Mouse (Mus musculus): ENCODE results near the gene Nudt4.
A peak's percentile ranks its signal among the peaks of the same experiment; 100 is the strongest.
"Not testable (repeated sequence)": the region's sequence is repeated elsewhere in the genome, so short reads cannot be mapped to it uniquely, and the experiment has no call there.

Nudt4 gene

DNA sequence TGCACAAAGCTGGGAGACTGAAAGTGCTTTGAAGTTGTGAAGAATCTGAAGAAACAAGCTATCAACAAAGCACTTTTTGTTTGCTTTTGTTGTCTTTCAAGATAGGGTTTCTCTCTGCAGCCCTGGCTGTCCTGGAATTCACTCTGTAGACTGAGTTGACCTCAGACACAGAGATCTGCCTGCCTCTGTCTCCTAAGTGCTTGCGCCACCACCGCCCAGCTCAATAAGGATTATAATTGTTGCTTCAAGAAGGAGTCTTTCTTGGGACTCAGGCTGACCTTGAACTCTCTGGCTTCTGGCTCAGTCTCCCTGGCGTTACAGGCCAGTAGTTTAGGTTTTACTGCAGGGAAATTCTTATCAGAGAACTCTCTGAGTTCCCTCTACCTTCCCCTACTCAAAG is 2.8 kb upstream of the Nudt4 start:
- no peak for DNase-seq

DNA sequence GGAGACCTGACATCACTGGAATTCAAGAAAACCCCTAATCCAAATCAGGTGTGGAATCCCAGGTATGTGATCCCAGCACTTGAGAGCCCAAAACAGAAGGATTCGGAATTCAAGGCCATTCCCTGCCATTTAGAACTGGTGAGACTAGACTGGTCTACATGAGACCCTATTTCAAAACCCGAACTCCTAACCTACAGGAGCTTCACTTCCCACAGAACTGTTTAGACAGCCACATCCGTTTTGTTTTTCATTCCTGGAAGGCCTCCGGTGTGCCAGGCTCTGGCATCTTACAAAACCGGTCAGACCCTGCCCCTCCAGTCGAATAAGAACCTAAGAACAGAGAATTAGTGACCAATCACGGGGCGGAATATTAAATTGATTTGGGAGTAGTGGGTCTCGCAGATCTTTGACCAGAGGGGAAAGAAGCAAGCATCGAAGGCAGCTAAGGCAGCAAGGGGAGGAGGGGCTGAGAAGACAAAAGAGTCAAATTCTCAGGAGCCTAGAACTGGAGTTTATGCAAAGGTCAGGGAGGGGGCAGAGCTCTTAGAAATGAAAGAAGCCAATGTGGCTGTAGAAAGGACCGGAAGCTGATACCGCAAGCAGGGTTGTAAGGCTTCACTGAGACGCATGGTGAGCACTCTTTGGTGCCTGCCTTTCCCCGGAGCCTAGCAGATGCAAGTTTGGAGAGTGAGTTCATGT is 1.4 kb upstream of the Nudt4 start:
- no peak for DNase-seq

DNA sequence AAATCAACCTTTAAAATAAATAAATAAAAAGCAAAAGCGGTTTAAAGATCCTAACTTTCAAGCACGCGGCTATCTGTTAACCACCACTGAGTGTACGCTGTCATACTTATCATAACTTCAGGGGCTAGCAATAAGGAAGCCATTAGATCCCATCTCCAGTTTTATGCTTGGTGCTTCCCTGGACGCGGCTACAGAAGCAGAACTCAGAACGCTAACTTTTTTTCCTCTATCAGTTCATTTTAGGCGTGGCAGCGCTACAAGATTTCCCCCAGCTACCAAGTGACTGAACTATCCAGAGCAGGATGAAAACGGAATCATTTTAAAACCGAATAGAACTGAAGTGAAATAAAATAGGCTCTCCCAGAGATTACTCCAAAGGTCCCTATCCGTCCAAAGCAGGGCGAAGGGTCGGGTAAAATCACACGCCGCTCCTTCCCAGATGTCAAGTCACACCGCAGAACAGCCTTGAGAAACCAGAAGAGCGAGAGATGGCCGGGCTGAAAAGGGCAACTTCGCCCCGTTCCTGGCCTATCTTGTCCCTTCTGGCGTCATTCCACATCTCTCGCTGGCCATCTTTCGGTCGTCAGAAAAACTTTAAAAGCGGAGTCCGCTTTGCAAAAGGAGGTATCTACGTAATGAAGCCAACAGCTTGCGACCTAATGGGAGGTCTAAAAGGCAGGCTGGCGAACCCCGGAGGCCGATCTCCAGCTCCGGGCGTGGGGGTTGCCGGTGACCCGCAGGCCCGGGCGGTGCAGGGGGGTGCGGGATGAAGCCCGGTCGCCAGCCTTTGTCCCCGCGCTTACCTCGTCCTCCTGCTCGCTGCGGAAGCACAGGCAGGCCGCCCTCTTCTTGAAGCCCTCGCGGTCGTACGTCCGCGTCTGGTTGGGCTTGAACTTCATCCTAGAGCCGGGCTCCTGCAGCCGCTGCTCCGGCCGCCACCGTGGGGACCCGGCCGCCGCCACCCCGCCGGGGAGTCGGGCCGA is 796 bp downstream of the Nudt4 start:
- DNase-seq = peak; percentile 54

DNA sequence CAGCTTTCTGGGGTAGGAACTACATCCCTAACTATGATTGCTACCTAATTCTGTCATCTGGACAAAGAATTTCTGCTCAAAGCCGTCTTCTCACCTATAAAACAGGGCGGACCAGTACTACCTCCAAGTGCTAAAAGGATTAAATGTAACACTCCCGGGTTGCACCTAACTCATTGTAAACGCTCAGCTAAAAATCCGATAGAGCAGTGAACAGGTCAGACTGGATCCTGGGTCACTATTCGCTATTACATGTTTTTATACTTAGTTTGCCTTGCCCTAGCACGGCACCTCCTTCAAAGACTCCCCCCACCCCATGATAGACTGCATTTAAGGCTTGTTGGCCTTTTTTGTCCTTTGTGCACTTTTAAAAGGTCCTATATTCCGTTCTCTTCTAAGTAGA is 1.6 kb downstream of the Nudt4 start:
- no peak for DNase-seq

DNA sequence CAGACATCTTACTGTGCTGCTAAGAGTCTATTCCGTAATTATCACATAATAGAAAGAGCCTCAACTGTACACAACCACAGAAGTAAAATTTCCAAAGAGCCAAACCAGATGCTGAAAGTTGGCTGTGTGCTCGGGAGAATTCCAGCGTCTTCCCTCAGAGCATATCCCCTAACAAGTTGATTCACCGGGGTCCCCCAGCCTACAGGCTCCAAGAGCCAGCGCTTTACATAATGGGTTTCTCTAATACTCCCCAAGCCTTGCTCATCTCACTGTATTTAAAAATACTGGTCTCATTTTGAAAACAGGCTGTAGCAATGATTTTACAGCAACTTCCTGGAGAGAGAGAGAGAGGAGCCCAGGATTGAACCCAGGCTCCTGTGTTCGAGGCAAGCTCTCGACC is 2.3 kb downstream of the Nudt4 start:
- no peak for DNase-seq

DNA sequence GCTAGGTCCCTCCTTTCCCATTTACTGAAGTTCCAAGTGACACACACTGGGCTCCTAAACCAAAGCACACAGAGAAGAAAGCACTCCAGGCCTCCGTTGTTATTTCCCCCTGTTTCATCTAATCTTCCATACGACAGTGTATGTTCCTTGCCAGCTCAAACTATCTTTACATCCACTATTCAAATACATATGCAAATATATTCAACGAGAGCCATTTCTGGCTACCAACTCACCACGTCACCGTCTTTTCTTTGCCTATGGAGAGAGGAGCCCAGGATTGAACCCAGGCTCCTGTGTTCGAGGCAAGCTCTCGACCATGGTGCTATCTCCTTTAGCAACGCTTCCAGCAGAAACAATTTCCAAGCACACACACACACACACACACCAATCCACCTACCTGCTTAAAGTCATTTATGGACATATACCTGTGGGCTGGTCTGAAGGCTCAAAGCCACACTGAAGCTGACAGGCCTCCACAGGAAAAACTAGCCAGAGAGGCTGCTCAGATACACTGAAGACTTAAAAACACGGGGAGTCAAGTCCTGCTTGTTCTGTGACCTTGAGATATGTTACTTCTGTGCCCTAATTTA is 3.5 kb downstream of the Nudt4 start:
- no peak for DNase-seq

DNA sequence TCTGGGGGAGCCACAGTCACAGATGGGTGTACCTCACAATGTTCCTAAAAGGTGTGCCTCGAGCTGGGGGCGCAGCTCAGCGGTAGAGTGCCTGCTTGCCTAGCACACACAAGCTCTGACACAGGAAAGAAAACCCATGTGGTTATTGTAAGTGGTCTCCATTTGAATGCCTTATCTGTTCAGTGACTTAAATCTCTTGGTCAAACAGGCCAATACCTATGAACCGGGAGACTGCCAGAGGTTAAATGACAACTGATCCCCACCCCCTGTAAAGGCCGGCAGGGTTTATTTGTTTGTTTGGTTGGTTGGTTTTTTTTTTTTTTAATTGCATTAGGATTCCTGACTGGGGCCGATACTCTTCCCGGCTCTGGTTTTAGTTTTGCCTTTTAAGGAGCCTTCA is 4.5 kb downstream of the Nudt4 start:
- no peak for DNase-seq

DNA sequence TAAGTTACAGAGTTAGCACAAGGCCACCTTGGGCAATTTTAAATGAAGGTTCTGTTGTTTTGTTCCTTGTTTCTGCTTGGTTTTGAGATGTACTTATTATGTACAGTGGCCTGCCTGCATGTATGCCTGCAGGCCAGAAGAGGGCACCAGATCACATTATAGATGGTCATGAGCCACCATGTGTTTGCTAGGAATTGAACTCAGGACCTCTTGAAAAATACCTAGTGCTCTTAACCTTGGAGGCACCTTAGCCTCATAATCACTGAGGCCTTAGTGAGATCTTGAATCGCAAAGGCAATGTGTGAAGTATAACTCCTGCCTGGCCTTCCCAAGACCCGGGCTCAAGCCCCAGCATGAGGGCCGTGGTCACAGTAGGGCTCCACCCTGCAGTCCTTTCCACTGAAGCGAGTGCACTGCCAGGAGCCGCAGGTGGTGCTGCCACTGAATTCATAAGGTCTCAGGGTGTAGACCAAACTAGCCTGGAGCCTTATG is 6.6 kb downstream of the Nudt4 start:
- DNase-seq = no peak

DNA sequence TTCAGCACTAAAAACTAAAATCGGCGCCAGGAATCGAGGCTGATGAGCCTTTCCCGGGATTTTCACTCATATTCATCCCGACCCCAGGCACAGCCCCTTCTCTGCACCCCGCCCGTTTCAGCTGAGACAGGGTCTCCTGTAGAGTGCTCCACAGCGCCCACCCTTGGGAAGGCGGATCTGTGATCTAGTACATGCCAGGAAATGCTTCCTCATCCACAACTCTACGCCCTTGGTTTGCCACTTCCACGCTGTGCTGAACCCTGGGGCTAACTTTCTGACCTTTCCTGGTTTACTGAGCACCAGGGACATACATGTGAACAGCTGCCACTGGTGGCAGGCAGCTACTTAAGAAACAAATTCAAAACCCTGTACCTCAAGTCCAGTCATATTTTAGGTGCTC is 8.1 kb downstream of the Nudt4 start:
- no peak for DNase-seq

DNA sequence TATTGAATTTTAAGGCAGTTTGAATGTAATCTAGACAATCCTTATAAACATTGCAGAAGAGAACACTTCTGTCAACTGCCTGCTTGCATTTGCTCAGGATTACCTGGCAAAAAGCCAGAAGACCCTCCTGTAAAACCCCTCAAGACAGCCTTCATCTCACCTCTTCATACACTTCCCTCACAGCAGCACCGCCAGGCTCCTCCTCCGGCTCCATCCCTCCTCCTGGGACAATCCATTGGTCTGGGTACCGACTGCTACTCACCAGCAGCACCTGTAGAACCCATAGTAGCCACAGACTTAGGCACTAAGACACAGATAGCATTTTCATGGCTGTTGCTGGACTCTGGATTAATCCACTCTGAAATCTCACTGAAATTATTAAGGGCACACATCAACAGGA is 11.6 kb downstream of the Nudt4 start:
- no peak for DNase-seq

DNA sequence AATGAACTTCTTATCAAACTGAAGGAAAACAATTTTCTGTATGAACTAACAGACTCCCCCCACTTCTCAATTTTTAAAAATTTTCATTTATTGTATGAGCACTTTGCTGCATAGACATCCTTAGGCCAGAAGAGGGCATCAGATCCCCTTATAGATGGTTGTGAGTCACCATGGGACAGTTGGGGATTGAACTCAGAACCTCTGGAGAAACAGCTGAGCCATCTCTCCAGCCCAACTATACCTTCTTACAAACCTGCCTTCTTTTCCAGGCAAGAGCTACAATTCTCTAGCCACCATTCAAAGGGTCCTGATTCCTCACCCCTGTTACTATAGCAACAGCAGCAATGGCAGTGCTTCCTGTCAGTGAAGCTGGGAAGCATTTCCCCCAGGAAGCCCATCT is 12.2 kb downstream of the Nudt4 start:
- no peak for DNase-seq

DNA sequence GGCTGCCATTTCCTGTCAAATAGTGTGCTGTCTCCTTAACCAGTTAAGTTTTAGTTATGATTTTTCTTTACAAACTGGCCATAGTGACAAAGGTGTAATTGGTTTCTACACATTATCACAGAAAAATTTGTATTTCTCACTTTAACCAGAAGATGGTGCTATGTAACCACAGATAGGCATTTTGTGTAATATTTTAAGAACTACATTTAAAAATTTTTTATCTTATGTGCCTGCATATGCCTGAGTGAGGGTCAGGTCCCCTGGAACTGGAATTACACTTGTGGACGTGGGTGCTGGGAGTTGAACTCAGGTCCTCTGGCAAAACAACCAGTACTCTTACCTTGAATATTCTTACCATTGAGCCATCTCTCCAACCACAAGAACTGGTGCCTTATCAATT is 13.4 kb downstream of the Nudt4 start:
- no peak for DNase-seq

DNA sequence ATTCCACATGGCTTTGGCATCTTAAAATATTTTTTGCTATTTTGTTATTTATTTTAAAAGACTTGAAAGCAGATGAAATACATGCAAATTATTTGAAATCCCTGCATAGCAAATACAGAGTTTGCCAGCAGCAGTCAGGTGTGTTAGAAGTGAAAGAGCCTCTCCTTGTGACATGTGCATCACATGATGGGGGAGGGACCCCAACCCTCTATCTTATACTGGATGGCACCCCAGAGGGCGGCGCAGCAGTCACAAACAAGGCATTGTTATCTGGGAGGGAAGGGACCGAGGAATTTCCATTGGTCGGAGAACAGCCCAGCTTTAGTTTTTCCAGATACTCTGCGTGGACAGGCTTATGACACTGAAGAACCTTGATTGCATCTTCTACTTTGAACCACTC is 14.9 kb downstream of the Nudt4 start:
- not testable (repeated sequence) for DNase-seq

DNA sequence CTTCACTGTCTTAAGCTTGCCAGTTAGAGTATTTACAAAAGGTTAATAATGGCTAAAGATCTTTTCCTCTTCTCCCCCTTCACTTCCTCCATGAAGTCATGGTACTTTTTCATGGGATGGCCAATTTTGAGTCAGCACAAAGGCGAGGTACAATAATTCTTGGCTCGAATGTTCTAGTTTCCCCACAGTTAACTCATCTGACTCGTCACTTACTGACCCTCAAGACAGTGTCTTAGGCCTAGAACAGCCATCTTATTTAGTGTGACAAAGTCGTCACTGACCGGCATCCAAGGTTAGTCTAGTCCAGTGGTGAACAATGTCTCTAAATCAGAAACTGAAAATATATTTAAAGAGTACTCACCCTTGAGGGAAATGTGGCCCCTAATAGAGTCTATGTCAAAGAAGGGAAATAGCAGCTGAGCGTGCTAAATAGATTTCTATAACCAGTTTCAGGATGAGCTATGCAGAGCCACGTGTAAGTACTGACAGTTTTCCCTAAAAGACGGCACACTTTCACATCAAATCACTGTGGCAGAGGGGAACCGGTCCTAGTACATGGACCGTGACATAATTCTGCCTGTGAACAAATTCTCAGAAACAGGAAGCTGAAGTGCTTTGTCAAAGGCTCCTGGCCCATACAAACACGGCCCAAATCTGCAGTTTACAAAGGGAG is 15.7 kb downstream of the Nudt4 start:
- no peak for DNase-seq

DNA sequence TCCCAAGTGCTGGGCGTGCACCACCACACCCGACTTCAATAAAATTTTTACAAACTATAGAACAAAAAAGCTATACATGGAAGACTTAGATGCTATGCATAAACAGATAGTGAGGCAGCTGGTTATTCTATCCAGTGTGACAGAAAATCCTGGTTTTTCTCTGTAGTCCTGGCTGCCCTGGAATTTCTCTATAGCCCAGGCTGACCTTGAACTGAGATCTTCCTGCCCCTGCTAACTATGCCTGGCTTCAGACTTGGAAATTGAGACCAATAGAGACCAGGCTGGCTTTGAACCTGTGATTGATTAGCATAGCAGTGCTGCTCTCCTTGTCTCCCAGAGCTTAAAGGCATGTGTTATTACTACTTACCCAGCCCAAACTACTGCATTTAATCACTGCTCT is 17.8 kb downstream of the Nudt4 start:
- no peak for DNase-seq

DNA sequence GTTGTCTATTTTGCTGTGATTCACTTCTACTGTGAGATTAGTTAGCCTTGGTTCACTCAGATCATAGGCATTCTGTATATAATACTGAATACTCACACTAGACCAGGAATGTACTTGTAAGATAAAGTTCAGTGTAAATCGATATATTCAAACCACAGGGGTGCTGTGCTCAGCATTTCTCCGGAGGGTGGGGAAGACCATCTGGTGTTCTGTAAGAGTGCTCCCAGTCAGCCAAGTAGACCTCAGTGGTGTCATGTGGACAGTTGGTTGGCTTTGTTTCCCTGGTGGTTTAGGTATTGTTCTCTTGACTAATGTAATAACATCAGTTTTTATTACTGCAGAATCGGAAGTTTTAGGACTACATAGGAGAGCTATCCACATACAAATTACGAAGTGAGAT is 18.9 kb downstream of the Nudt4 start:
- DNase-seq = no peak

DNA sequence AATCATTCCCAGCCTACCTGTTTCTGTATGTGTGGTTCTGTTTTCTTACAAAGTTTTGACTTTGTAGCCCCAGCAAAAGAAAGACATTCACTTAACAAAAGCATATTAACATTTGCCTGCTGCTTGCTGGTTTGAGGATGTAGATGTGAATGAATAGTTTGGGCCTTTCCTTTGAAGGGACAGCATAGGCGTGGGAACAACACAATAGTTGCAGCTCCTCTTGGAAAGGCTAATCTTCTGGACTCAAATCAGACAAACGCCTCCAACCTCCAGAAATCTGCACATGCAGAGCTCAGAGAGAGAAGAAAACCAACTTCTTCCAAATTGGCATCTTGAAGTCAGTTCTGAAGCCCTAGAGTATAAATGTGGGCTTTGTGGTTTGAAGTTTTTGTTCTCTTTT is 19.3 kb downstream of the Nudt4 start:
- no peak for DNase-seq

DNA sequence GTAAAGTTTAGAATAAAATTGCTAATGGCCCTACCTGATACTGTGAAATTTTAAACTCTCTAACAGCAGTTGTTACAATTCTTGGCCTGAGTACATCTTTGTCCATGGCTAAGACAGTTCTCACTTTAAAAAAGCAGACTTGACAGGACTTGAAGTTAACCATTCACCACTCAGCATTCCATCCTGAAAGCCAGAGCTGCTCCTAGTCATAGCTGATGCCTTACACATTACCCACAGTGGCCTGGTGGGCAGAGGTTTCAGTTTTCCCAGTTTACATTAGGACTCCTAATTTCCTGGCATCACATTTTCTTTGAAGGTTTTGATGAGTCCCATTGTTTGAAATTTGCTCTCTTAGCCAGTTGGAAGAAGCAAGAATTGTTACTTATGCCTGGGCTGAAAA is 19.9 kb downstream of the Nudt4 start:
- DNase-seq = no peak

DNA sequence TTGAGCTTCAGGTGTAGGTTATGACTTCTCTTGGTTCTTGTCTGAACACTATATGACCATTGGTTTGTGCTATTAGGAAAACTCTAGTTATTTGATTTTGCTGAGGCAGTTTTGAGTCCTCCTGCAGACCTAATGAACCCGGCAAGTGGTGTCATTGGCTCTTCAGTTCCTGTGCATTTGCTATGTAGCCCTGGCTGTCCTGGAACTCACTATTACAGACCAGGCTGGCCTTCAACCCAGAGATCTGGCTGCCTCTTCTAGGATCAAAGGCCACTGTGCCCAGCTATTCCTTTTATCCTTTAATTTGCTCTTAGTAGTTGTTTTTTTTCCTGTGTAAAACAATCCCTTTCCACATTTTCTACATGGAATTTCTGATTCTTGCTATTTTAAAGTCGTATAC is 20.6 kb downstream of the Nudt4 start:
- DNase-seq = no peak

DNA sequence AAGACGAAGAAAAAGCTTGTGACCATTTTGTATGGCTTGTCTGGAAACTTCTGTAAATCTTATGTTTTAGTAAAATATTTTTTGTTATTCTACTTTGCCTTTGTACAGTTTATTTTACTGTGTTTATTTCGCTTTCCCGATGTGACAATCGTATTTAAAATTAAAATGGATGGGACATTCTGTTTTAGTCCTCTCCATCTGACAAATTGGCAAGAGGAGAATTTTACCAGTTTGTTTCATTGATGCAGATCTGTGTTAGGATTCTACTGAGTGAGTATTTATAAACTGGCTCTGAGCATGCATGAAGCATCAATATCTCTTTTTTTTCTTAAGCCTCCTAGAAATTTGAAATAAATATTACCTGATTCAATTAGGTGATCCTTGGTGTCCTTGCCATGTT is 21.0 kb downstream of the Nudt4 start:
- no peak for DNase-seq

DNA sequence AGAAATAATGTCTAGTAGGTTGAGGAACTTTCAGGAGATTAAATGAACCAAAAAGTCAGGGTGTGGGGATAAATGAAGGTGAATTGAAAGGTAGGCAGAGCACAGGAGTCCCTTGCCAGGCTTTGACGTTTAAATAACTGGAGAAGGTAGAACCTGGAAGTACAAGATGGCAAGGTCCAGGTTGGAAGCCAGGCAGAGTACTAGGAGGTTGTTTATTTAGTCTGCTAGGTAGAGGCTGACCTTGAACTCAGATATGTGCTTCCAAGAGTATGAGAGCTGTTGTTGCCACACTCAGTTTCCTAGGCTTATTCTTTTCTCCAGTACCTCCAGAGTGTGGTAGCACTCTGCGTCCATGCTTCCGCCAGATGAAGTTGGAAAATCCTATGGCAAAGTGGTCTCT is 24.1 kb downstream of the Nudt4 start:
- DNase-seq = no peak

DNA sequence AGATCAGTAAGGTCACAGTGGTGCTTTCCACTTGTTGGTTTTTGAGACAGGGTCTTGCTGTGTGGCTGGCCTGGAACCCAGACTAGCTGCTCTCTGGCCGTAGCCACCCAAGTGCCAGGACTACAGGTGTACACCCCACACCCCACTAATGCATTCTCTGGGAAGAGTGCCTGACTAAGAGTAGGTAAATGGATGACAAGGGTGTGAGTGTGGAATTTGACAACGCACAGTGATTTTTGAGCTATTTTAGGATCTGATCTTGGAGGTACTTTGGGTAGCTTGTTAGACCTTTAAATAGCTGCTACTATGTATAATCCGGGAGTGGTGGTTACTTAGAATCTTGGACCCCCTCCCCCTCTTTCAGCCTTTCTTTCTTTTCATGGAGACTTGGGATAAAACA is 24.7 kb downstream of the Nudt4 start:
- no peak for DNase-seq

DNA sequence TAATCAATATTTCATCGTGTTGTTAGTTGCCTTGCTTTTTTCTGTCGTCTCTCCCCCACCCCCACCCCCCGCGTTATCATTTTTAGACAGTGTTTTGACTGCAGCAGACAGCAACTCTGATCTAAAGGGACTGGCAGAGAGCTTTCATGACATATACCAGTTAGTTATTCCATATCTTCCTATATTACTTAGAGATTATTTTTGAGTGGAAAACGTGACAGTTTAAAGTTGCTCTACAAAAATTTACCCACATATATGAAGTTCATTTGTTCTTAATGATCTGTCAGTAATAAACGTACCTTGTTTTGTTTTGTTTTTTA is 27.8 kb downstream of the Nudt4 start:
- no peak for DNase-seq
